Mouse (Mus musculus): ENCODE results near the gene B4galt3. TPM values are rescaled to one million over a fixed set of nuclear protein-coding genes. Genes with fewer than 3 reads are reported as not detected.

B4galt3 gene
- polyA plus RNA-seq, 1 experiment from 2014 or later = 94.3 TPM

DNA sequence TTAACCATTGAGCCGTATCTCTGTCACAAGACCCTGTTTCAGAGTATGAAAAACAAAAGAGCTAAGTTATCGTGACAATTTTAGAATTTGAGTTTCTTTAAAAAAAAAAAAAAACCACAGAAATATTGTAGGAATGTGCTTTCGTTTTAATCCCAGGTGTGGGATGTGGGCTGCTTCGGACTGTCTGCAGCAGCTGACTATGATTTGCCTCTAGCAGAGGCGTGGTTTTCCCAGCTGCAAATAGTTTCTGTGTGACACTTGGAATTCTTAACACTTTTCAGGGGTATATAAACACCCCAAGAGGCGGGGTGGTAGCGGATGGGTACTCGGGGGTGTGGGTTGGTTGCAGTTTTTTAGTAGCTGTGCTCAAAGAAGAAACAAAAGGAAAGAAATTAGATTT is 24.8 kb upstream of the B4galt3 start:
- ATAC-seq (replicated peaks; ENCODE audit: low FRiP score) = no peak
- Histone ChIP-seq H3K4me1 (peaks cover 53% of the 10 kb centered on the region), H3K4me3 (replicated peaks) (0 out of 2 replicates have a peak overlapping the region, but pooled peaks have one; percentile 69), H3K9me3 (replicated peaks) (no peaks in the 10 kb centered on the region), H3K4me2 (peak overlapping the region; percentile 80; the same call in 1 of the 2 replicates), H3K9ac (no peak overlapping the region), H3K36me3 (peaks cover 52% of the 10 kb centered on the region), H3K27me3 (no peaks in the 10 kb centered on the region), H3K27ac (no peak overlapping the region)
- WGBS = 91% methylated on average over 8 of the region's 8 CpGs

- Histone ChIP-seq H3K27ac (peak overlapping the region; percentile 91), H3K9ac (peak overlapping the region; percentile 77), H3K4me1 (peaks cover 59% of the 10 kb centered on the region), H3K4me3 (replicated peaks) (peak overlapping the region; percentile 69), H3K4me2 (peak overlapping the region; percentile 80), H3K36me3 (peaks cover 36% of the 10 kb centered on the region), H3K9me3 (replicated peaks) (no peaks in the 10 kb centered on the region), H3K27me3 (no peaks in the 10 kb centered on the region)
- ATAC-seq (replicated peaks; ENCODE audit: low FRiP score) = peak; percentile 90
- WGBS = under 1% methylated on average over 41 of the region's 41 CpGs
Measured at GRCm38 (mm10) chr1:171246709-171247452, 23.2 kb upstream of the B4galt3 start.

DNA sequence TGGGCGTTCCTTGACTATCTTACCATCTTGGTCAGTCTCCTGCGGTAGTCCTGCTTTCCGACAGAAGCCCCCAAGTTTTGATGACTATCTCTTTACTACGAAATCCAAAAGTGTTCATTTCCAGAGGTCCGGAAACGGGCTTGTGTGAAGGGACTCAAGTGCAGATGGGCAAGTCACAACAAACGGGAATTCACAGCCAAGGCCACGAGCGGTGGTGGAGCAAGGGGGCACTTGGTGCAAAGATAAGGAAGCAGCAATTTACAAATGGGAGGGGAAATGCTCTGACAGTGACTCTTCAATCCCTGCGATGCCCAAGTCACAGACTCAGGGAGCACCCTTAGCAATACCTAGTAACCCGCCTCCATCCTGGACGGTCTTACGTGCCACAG is 22.7 kb upstream of the B4galt3 start:
- Histone ChIP-seq H3K4me3 (replicated peaks) (peak overlapping the region; percentile 69), H3K9me3 (replicated peaks) (no peaks in the 10 kb centered on the region), H3K36me3 (peaks cover 31% of the 10 kb centered on the region), H3K4me1 (peaks cover 64% of the 10 kb centered on the region), H3K27ac (peak overlapping the region; percentile 91), H3K4me2 (peak overlapping the region; percentile 80), H3K27me3 (no peaks in the 10 kb centered on the region), H3K9ac (peak overlapping the region; percentile 35)
- 0 out of 2 replicates have a peak, but pooled peaks have one; percentile 2 for ATAC-seq (replicated peaks; ENCODE audit: low FRiP score)
- 6% methylated on average over 13 of the region's 13 CpGs for WGBS

GRCm38 (mm10) chr1:171247916-171248315 is 22.2 kb upstream of the B4galt3 start:
- peak overlapping the region; percentile 80 for H3K4me2 ChIP-seq
- WGBS = 18% methylated on average over 4 of the region's 4 CpGs
- peak overlapping the region; percentile 35; the same call in 1 of the 2 replicates for H3K9ac ChIP-seq
- no peaks in the 10 kb centered on the region for H3K9me3 ChIP-seq (replicated peaks)
- H3K36me3 ChIP-seq = peaks cover 26% of the 10 kb centered on the region
- H3K27me3 ChIP-seq = no peaks in the 10 kb centered on the region
- H3K4me3 ChIP-seq (replicated peaks) = peak overlapping the region; percentile 69
- no peak for ATAC-seq (replicated peaks; ENCODE audit: low FRiP score)
- peaks cover 69% of the 10 kb centered on the region for H3K4me1 ChIP-seq
- peak overlapping the region; percentile 91 for H3K27ac ChIP-seq

DNA sequence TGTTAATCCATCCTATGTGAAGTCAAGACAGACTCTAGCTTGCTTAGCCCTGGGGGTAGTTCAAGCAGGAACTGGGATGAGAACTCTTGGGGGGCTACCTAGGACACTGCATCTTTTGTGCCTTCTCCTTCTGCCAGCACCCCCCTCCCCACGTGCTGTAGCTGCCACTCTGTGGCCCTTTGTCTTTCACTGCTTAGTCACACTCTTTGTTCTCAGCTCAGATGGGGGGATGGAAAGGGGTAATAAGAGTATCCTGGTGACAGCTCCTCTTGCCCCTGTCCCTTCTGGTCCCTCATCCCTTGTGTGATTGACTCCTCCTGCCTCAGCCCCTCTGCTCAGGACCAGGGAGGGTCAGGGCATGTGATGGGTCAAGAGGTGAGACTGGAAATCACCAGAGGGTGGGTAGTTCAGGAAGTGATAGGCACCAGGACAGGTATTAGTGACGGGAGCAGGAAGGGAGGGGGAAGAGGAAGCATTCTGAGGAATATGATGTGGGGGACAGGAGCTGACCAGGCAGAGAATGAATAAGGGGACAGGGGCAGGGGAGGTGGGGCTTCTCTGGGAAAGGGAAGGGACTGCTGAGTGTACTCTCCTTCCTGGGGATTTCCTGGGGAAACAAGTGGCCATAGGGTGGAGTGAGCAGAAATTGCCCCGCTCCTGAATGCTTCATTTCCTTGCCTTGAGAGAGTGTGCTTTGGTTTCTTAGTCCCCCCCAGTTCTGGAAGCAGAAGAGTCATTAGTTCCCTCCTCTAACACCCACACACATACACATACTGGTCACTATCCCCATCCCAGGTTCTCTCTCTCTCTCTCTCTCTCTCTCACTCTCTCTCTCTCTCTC is 21.5 kb upstream of the B4galt3 start:
- H3K4me3 ChIP-seq (replicated peaks) = no peak overlapping the region
- no peaks in the 10 kb centered on the region for H3K27me3 ChIP-seq
- H3K4me1 ChIP-seq = peaks cover 74% of the 10 kb centered on the region
- H3K36me3 ChIP-seq = peaks cover 23% of the 10 kb centered on the region
- peak overlapping the region; percentile 80 for H3K4me2 ChIP-seq
- peak overlapping the region; percentile 91 for H3K27ac ChIP-seq
- WGBS = 36% methylated on average over 3 of the region's 3 CpGs
- ATAC-seq (replicated peaks; ENCODE audit: low FRiP score) = no peak
- H3K9ac ChIP-seq = no peak overlapping the region
- H3K9me3 ChIP-seq (replicated peaks) = no peaks in the 10 kb centered on the region

DNA sequence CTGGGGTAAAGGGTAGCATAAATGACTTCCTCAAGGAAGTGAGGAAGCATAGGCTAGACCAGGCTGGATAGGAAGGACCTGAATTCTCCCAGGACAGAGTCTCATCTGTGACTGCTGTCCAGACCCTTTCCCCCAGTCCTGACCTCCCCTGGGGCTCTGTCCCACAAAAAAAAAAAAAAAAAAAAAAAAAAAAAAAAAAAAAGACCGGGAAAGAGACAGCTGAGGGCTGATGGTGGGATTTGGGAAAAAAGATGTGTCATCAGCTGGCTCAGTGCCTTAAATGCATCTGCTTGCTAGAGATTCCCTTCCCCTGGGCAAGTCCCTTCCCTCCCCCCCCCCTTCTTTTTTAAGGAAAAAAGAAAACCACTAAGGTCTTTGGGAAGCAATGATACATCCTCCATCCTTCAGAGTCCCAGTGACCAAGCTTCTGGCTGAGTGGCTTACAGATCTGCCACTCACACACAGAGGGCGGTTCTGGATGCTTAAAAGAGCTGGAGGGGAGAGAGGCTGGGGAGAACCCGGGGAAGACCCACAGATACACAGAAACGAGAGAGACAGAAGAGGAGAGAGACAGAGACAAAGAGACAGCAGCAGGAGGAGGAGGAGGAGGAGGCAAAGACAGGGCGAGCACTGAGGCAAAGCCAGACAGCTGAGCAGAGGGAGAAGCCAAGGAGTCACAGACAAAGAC is 20.1 kb upstream of the B4galt3 start, which contains the start of gene Adamts4:
Gene Adamts4, plus strand, starts transcription at position 509 of the 688 bp plus-strand sequence.
- H3K4me2 ChIP-seq = peak within 1 kb of the TSS; percentile 73
- peaks cover 74% of the 10 kb centered on the region for H3K4me1 ChIP-seq

DNA sequence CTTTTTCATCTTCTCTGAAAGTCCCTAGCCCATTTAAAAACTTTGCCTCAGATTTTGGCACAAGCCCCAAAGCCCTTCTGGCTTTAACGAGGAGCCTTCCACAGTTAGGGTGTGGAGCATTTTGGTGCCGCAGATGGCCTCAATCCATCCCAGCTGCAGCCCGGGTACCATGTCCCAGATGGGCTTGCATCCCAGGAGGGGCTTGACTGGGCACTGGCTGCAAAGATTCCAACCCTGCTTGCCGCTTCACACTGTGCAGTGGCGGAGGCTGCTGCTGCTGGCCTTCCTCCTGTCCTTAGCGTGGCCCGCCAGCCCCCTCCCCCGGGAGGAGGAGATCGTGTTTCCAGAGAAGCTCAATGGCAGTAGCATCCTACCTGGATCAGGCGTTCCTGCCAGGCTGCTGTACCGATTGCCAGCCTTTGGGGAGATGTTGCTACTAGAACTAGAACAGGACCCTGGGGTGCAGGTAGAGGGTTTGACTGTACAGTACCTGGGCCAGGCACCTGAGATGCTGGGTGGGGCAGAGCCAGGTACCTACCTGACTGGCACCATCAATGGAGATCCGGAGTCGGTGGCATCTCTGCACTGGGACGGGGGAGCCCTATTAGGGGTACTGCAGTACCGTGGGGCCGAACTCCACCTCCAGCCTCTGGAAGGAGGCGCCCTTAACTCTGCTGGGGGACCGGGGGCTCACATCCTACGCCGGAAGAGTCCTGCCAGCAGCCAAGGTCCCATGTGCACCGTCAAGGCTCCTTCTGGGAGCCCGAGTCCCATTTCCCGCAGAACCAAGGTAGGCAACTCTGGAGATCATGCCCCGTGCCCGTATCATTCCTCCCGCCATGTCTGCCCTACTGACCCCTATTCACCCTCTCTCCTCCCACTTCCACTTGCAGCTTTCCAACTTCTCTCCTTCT is 19.2 kb upstream of the B4galt3 start, which contains the start of gene Ndufs2:
Gene Ndufs2, minus strand, starts transcription at position 709 of the 914 bp plus-strand sequence.
- H3K9me3 ChIP-seq (replicated peaks) = no peaks in the 10 kb centered on the region
- H3K4me3 ChIP-seq (replicated peaks) = peak within 1 kb of the TSS; percentile 46
- ATAC-seq (replicated peaks; ENCODE audit: low FRiP score) = 0 out of 2 replicates have a peak, but pooled peaks have one; percentile 2
- WGBS = 9% methylated on average over 26 of the region's 26 CpGs
- peaks cover 68% of the 10 kb centered on the region for H3K4me1 ChIP-seq
- peak within 1 kb of the TSS; percentile 91 for H3K27ac ChIP-seq
- H3K4me2 ChIP-seq = peak within 1 kb of the TSS; percentile 73
- peaks cover 24% of the 10 kb centered on the region for H3K36me3 ChIP-seq
- H3K9ac ChIP-seq = peak within 1 kb of the TSS; percentile 48
- no peaks in the 10 kb centered on the region for H3K27me3 ChIP-seq

More for the DNA sequence above, 20.1 kb upstream of the B4galt3 start, which contains the start of gene Adamts4:
- peak within 1 kb of the TSS; percentile 91 for H3K27ac ChIP-seq
- no peaks in the 10 kb centered on the region for H3K9me3 ChIP-seq (replicated peaks)
- peak within 1 kb of the TSS; percentile 46 for H3K4me3 ChIP-seq (replicated peaks)
- no peaks in the 10 kb centered on the region for H3K27me3 ChIP-seq
- 17% methylated on average over 5 of the region's 5 CpGs for whole genome bisulfite sequencing
- H3K36me3 ChIP-seq = peaks cover 23% of the 10 kb centered on the region
- 0 out of 2 replicates have a peak, but pooled peaks have one; percentile 12 for ATAC-seq (replicated peaks; ENCODE audit: low FRiP score)
- H3K9ac ChIP-seq = peak within 1 kb of the TSS; percentile 48

DNA sequence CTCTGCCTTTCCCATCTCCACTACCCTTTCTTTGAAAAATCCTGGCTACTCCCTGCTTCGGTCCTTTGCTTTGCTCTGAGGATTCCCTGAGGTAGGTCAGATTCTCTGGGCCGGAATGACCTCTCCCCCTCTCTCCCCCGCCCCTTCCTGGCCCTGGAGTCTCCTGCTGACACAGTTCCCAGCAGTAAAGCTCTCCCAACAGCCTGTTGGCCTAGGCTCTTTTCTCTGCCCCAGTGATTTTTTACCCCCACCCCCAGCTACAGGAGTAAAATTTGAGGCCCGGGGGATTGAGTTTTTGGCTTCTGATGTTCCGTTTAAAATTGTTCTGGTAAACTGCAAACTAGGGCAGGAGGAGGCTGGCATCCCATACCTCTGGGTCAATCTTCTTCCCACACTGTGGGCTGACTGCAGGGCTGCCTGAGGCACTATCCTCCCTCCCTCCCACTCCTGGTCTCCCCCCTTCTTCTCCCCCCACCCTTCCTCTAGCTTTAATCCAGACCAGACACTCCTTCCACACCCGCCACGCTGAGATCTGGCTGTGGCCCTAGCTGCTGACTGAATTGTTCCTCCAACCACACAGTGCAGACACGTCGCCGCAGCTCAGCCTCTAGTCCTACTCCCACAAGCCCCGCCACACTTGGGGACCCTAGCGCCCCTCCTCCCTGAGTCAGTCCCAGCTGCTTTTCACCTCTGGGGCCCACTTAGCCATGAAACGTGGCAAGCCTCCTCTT is 18.4 kb upstream of the B4galt3 start:
- Histone ChIP-seq H3K36me3 (peaks cover 32% of the 10 kb centered on the region), H3K27ac (peak overlapping the region; percentile 91), H3K4me3 (replicated peaks) (peak overlapping the region; percentile 46), H3K4me1 (peaks cover 62% of the 10 kb centered on the region), H3K4me2 (peak overlapping the region; percentile 73), H3K27me3 (no peaks in the 10 kb centered on the region), H3K9me3 (replicated peaks) (no peaks in the 10 kb centered on the region), H3K9ac (peak overlapping the region; percentile 48)
- ATAC-seq (replicated peaks; ENCODE audit: low FRiP score) = peak; percentile 28
- 5% methylated on average over 13 of the region's 13 CpGs for WGBS

GRCm38 (mm10) chr1:171252415-171252814 is 17.7 kb upstream of the B4galt3 start:
- Histone ChIP-seq H3K27ac (peak overlapping the region; percentile 91), H3K9ac (peak overlapping the region; percentile 48), H3K4me1 (peaks cover 60% of the 10 kb centered on the region), H3K27me3 (no peaks in the 10 kb centered on the region), H3K4me2 (peak overlapping the region; percentile 73), H3K4me3 (replicated peaks) (peak overlapping the region; percentile 46), H3K36me3 (peaks cover 32% of the 10 kb centered on the region), H3K9me3 (replicated peaks) (no peaks in the 10 kb centered on the region)
- WGBS = 45% methylated on average over 17 of the region's 17 CpGs
- ATAC-seq (replicated peaks; ENCODE audit: low FRiP score) = no peak

DNA sequence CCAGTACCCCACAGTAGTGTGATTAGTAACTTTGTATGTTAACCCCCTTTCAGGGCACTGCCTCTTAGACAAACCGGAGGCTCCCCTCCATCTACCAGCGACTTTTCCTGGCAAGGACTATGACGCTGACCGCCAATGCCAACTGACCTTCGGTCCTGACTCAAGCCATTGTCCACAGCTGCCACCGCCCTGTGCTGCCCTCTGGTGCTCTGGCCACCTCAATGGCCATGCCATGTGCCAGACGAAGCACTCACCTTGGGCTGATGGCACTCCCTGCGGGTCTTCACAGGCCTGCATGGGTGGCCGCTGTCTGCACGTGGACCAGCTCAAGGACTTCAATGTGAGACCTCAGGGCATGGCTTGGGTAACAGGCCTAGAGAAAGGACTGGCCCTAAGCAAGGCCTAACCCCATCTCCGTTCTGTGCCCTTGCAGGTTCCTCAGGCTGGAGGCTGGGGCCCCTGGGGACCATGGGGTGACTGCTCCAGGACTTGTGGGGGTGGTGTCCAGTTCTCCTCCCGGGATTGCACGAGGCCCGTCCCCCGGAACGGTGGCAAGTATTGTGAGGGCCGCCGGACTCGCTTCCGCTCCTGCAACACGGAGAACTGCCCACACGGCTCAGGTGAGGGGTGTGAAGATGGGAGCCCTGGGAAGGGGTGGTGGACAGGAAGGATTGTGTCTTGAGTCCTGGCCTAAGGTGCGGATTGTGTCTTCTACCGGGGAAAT is 13.9 kb upstream of the B4galt3 start:
- Histone ChIP-seq H3K36me3 (peaks cover 54% of the 10 kb centered on the region), H3K27me3 (no peaks in the 10 kb centered on the region), H3K4me1 (peaks cover 31% of the 10 kb centered on the region), H3K9me3 (replicated peaks) (no peaks in the 10 kb centered on the region), H3K4me3 (replicated peaks) (no peak overlapping the region), H3K4me2 (no peak overlapping the region), H3K9ac (no peak overlapping the region), H3K27ac (no peak overlapping the region)
- WGBS = 89% methylated on average over 24 of the region's 24 CpGs
- no peak for ATAC-seq (replicated peaks; ENCODE audit: low FRiP score)

Measured in kidney, embryonic 15.5 days (tissue).